Mouse (Mus musculus) stomach, embryonic 14.5 days (tissue): Measurements from ENCODE around the gene Bean1. TPM values are rescaled to one million over a fixed set of nuclear protein-coding genes. Genes with fewer than 3 reads are reported as not detected.

ENCODE experiments used
- ATAC-seq: fragments of 200-750 bp; cut with Nextera tagmentation; 2 replicates; pipeline ENCODE4 v1.8.0; 2017; ENCODE audit warnings: low read depth, moderate TSS enrichment; ENCODE audit not compliant: insufficient number of reproducible peaks, insufficient read depth, low FRiP score
- H3K27ac ChIP-seq: fragments of 300-500 bp; sonication (generic); 2 replicates; pipeline ENCODE4 v1.5.1; 2014; ENCODE audit warnings: mild to moderate bottlenecking, low read length, moderate library complexity, mixed read lengths
- H3K27me3 ChIP-seq: fragments of 300-500 bp; sonication (generic); 2 replicates; pipeline ENCODE4 v1.6.1; 2014; ENCODE audit warnings: low read length, control low read depth, mixed read lengths; ENCODE audit not compliant: control insufficient read depth, insufficient read depth
- H3K36me3 ChIP-seq: fragments of 300-500 bp; sonication (generic); 2 replicates; pipeline ENCODE4 v1.6.1; 2014; ENCODE audit warnings: mild to moderate bottlenecking, control low read depth, low read length, moderate library complexity, mixed read lengths; ENCODE audit not compliant: control insufficient read depth, insufficient read depth
- H3K4me1 ChIP-seq: fragments of 300-500 bp; sonication (generic); 2 replicates; pipeline ENCODE4 v1.6.1; 2014; ENCODE audit warnings: low read length, control low read depth, mixed read lengths; ENCODE audit not compliant: control insufficient read depth, insufficient read depth
- H3K4me2 ChIP-seq: fragments of 300-500 bp; sonication (generic); replicated peaks from 2 replicates; pipeline ENCODE4 v1.6.1; 2014; ENCODE audit warnings: low read depth, low read length, control low read depth
- H3K4me3 ChIP-seq: fragments of 300-500 bp; sonication (generic); 2 replicates; pipeline ENCODE4 v1.5.1; 2014; ENCODE audit warnings: low read depth, low read length, control low read depth
- H3K9ac ChIP-seq: fragments of 300-500 bp; sonication (generic); replicated peaks from 2 replicates; pipeline ENCODE4 v1.6.1; 2014; ENCODE audit warnings: low read depth, mild to moderate bottlenecking, control low read depth, low read length, moderate library complexity, mixed read lengths
- H3K9me3 ChIP-seq: fragments of 300-500 bp; sonication (generic); 2 replicates; pipeline ENCODE4 v1.6.1; 2016; ENCODE audit warnings: low read depth, low read length, control low read depth; ENCODE audit not compliant: control insufficient read depth
- WGBS: fragments of 180-500 bp; shearing (Covaris S2); extraction: QIAGEN DNeasy Blood & Tissue Kit; methylation state at CpG from one replicate; pipeline ENCODE4 v1.1.7; 2014; 5-methylcytosine and 5-hydroxymethylcytosine counted together
- polyA plus RNA-seq: library from polyadenylated mRNA; unstranded; fragments of >200 nt; fragmentation: Nextera tagmentation; extraction: Ambion mirVana; gene quantifications from 2 replicates; pipeline ENCODE4 v1.2.1, GENCODE M21; 2014

The Bean1 gene
- polyA plus RNA-seq, 1 experiment from 2014 or later = 1.6 TPM

GRCm38 (mm10) chr8:104202320-104202719 lies 32.1 kb downstream of the Bean1 start:
- H3K27ac ChIP-seq = no peak overlapping the region
- 90% methylated on average over 4 of the region's 4 CpGs for WGBS
- no peak overlapping the region for H3K9ac ChIP-seq
- H3K36me3 ChIP-seq = no peaks in the 10 kb centered on the region
- no peak overlapping the region for H3K4me3 ChIP-seq
- H3K27me3 ChIP-seq = no peaks in the 10 kb centered on the region
- no peaks in the 10 kb centered on the region for H3K4me1 ChIP-seq
- no peak overlapping the region for H3K4me2 ChIP-seq
- no peak for ATAC-seq
- H3K9me3 ChIP-seq = no peaks in the 10 kb centered on the region

GRCm38 (mm10) chr8:104205292-104205691 lies 35.0 kb downstream of the Bean1 start:
- no peaks in the 10 kb centered on the region for H3K27me3 ChIP-seq
- H3K36me3 ChIP-seq = no peaks in the 10 kb centered on the region
- no peak overlapping the region for H3K4me2 ChIP-seq
- no peaks in the 10 kb centered on the region for H3K9me3 ChIP-seq
- H3K4me3 ChIP-seq = no peak overlapping the region
- no peak for ATAC-seq
- H3K4me1 ChIP-seq = no peaks in the 10 kb centered on the region
- H3K9ac ChIP-seq = no peak overlapping the region
- H3K27ac ChIP-seq = no peak overlapping the region
- WGBS = 53% methylated on average over 3 of the region's 3 CpGs

- H3K4me2 ChIP-seq = no peak overlapping the region
- H3K9ac ChIP-seq = no peak overlapping the region
- no peak overlapping the region for H3K4me3 ChIP-seq
- no peak for ATAC-seq
- no peaks in the 10 kb centered on the region for H3K27me3 ChIP-seq
- WGBS = 93% methylated on average over 5 of the region's 5 CpGs
- H3K9me3 ChIP-seq = no peaks in the 10 kb centered on the region
- no peaks in the 10 kb centered on the region for H3K4me1 ChIP-seq
- no peak overlapping the region for H3K27ac ChIP-seq
- no peaks in the 10 kb centered on the region for H3K36me3 ChIP-seq
Measured at GRCm38 (mm10) chr8:104217601-104218000, 47.4 kb downstream of the Bean1 start.

- ATAC-seq = no peak
- Histone ChIP-seq H3K9me3 (no peaks in the 10 kb centered on the region; the same call in 1 of the 2 replicates), H3K4me2 (0 out of 2 replicates have a peak overlapping the region, but pooled peaks have one; percentile 0), H3K36me3 (no peaks in the 10 kb centered on the region), H3K27me3 (no peaks in the 10 kb centered on the region), H3K4me3 (no peak overlapping the region), H3K9ac (no peak overlapping the region), H3K27ac (no peak overlapping the region), H3K4me1 (no peaks in the 10 kb centered on the region)
- 23% methylated on average over 11 of the region's 11 CpGs for WGBS
Measured at GRCm38 (mm10) chr8:104219079-104219478, 48.8 kb downstream of the Bean1 start.

GRCm38 (mm10) chr8:104219806-104220205 lies 49.6 kb downstream of the Bean1 start:
- Histone ChIP-seq H3K4me1 (no peaks in the 10 kb centered on the region), H3K4me3 (no peak overlapping the region), H3K36me3 (no peaks in the 10 kb centered on the region), H3K9ac (no peak overlapping the region), H3K27ac (no peak overlapping the region), H3K27me3 (no peaks in the 10 kb centered on the region), H3K4me2 (no peak overlapping the region), H3K9me3 (no peaks in the 10 kb centered on the region; the same call in 1 of the 2 replicates)
- ATAC-seq = no peak
- 41% methylated on average over 5 of the region's 5 CpGs for WGBS

- no peaks in the 10 kb centered on the region; the same call in 1 of the 2 replicates for H3K9me3 ChIP-seq
- no peaks in the 10 kb centered on the region for H3K27me3 ChIP-seq
- H3K4me3 ChIP-seq = no peak overlapping the region
- H3K27ac ChIP-seq = no peak overlapping the region
- no peak overlapping the region for H3K4me2 ChIP-seq
- no peak for ATAC-seq
- 88% methylated on average over 5 of the region's 5 CpGs for WGBS
- H3K9ac ChIP-seq = no peak overlapping the region
- peaks cover 37% of the 10 kb centered on the region for H3K36me3 ChIP-seq
- H3K4me1 ChIP-seq = no peaks in the 10 kb centered on the region
Measured at GRCm38 (mm10) chr8:104227048-104227447, 56.8 kb downstream of the Bean1 start.

GRCm38 (mm10) chr8:104230377-104230776 lies 60.1 kb downstream of the Bean1 start:
- WGBS = 86% methylated on average over 9 of the region's 9 CpGs
- Histone ChIP-seq H3K27me3 (no peaks in the 10 kb centered on the region), H3K4me2 (no peak overlapping the region), H3K4me3 (no peak overlapping the region), H3K9ac (no peak overlapping the region), H3K4me1 (no peaks in the 10 kb centered on the region), H3K9me3 (no peaks in the 10 kb centered on the region), H3K27ac (no peak overlapping the region), H3K36me3 (peaks cover 50% of the 10 kb centered on the region)
- no peak for ATAC-seq

GRCm38 (mm10) chr8:104232039-104232438 lies 61.8 kb downstream of the Bean1 start:
- Histone ChIP-seq H3K4me2 (no peak overlapping the region), H3K27me3 (no peaks in the 10 kb centered on the region), H3K9me3 (no peaks in the 10 kb centered on the region), H3K36me3 (peaks cover 57% of the 10 kb centered on the region), H3K4me3 (no peak overlapping the region), H3K27ac (no peak overlapping the region), H3K9ac (no peak overlapping the region), H3K4me1 (no peaks in the 10 kb centered on the region)
- no peak for ATAC-seq
- WGBS = 99% methylated on average over 4 of the region's 4 CpGs

GRCm38 (mm10) chr8:104232919-104233318 lies 62.7 kb downstream of the Bean1 start:
- Histone ChIP-seq H3K9ac (no peak overlapping the region), H3K4me2 (no peak overlapping the region), H3K4me3 (no peak overlapping the region), H3K27ac (no peak overlapping the region), H3K9me3 (no peaks in the 10 kb centered on the region), H3K4me1 (no peaks in the 10 kb centered on the region), H3K36me3 (peaks cover 55% of the 10 kb centered on the region), H3K27me3 (no peaks in the 10 kb centered on the region)
- no peak for ATAC-seq
- 95% methylated on average over 5 of the region's 5 CpGs for WGBS
